Mouse (Mus musculus): ENCODE results near the gene Scnn1a. TPM values are rescaled to one million over a fixed set of nuclear protein-coding genes. Genes with fewer than 3 reads are reported as not detected.
A peak's percentile ranks its signal among the peaks of the same experiment; 100 is the strongest.

Gene Scnn1a
- polyA plus RNA-seq, 1 experiment from 2014 or later, result 5.2 TPM

GRCm38 (mm10) chr6:125346029-125346428 is 25.6 kb downstream of the Scnn1a start:
- Histone ChIP-seq H3K27ac (no peak overlapping the region), H3K4me1 (peaks cover 36% of the 10 kb centered on the region), H3K36me3 (no peaks in the 10 kb centered on the region), H3K9me3 (no peaks in the 10 kb centered on the region), H3K9ac (no peak overlapping the region), H3K27me3 (no peaks in the 10 kb centered on the region), H3K4me3 (no peak overlapping the region), H3K4me2 (no peak overlapping the region)
- WGBS, result 64% methylated on average over 2 of the region's 2 CpGs
- ATAC-seq (ENCODE audit: insufficient number of reproducible peaks, low FRiP score, low TSS enrichment, low read depth), result no peak

- ATAC-seq (ENCODE audit: insufficient number of reproducible peaks, low FRiP score, low TSS enrichment, low read depth), result peak; percentile 5; the same call in 1 of the 2 replicates
- 7% methylated on average over 22 of the region's 22 CpGs for WGBS
- Histone ChIP-seq H3K4me3 (peak within 1 kb of the TSS; percentile 64), H3K36me3 (no peaks in the 10 kb centered on the region), H3K9ac (peak within 1 kb of the TSS; percentile 53), H3K27me3 (no peaks in the 10 kb centered on the region), H3K4me2 (peak within 1 kb of the TSS; percentile 72), H3K27ac (peak within 1 kb of the TSS; percentile 85), H3K9me3 (no peaks in the 10 kb centered on the region), H3K4me1 (peaks cover 54% of the 10 kb centered on the region)
Observed at GRCm38 (mm10) chr6:125348721-125349574, 28.5 kb downstream of the Scnn1a start, which contains the start of gene Tnfrsf1a. Tnfrsf1a (plus strand) TSS chr6:125349362.

- WGBS, result under 1% methylated on average over 27 of the region's 27 CpGs
- peaks cover 54% of the 10 kb centered on the region for H3K4me1 ChIP-seq
- no peaks in the 10 kb centered on the region for H3K9me3 ChIP-seq
- peak overlapping the region; percentile 53 for H3K9ac ChIP-seq
- peak overlapping the region; percentile 72 for H3K4me2 ChIP-seq
- peak overlapping the region; percentile 85 for H3K27ac ChIP-seq
- no peaks in the 10 kb centered on the region for H3K27me3 ChIP-seq
- H3K4me3 ChIP-seq, result peak overlapping the region; percentile 64
- H3K36me3 ChIP-seq, result no peaks in the 10 kb centered on the region
- ATAC-seq (ENCODE audit: insufficient number of reproducible peaks, low FRiP score, low TSS enrichment, low read depth), result peak; percentile 87
Observed at GRCm38 (mm10) chr6:125349575-125350230, 29.2 kb downstream of the Scnn1a start.

DNA sequence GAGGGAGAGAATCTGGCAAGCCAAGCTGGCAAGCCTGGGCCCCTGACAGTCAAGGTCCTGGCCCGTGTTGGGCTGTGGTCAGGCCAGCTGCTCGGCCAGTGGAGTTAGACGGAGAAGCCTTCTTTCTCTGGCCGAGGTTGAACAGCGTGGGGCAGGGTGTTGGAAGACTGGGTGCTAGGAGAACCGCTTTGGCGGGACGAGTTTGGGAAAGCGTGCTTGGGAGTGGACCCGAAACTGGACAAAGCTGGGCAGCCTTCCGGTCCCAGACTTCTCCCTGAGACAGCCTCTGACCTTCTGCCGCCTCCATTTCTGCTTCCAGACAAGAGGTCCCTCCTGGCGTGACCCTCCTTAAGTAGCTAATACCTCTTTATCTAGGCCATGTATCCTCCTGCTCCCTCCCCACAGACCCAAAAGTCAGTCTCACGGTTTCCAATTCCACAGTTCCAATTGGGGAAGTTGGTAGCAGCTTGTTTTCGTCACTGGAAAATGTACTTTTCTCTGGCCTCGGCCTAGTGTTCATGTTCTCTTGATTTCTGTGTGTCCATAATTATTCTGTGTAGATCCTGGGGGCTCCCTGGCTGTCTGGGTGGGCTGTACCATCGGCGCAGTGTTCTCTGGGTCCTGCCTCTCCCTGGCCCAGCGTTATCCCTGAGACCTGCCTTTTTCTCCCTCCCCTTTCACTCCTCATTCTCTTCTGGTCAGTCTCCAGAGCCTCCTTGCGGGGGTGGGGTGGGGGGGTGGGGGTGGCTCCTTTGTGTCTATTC is 30.0 kb downstream of the Scnn1a start:
- H3K4me1 ChIP-seq, result peaks cover 61% of the 10 kb centered on the region

DNA sequence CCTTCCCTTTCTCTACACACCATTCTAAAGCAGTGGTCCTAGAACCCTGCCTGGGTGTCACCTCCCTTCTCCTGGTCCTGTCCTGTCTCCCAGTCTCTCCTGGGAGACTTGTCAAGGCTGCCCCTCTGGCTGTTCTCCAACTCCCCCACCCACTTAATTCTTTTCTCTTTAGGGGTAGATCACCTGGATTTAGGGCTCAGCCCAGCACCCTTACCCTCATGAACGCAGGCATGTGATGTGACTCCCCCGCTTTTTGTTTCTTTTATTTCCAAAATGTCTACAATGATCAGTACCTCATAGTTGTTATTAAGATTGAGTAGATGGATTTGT is 30.5 kb downstream of the Scnn1a start:
- Histone ChIP-seq H3K27ac (peak overlapping the region; percentile 85), H3K4me1 (peaks cover 66% of the 10 kb centered on the region), H3K36me3 (no peaks in the 10 kb centered on the region), H3K9me3 (no peaks in the 10 kb centered on the region), H3K4me3 (peak overlapping the region; percentile 64), H3K27me3 (no peaks in the 10 kb centered on the region), H3K9ac (peak overlapping the region; percentile 53), H3K4me2 (peak overlapping the region; percentile 72)
- WGBS, result 68% methylated on average over 2 of the region's 2 CpGs
- no peak for ATAC-seq (ENCODE audit: insufficient number of reproducible peaks, low FRiP score, low TSS enrichment, low read depth)

More for the DNA sequence above, 30.0 kb downstream of the Scnn1a start:
- H3K27ac ChIP-seq, result peak overlapping the region; percentile 85
- WGBS, result 1% methylated on average over 20 of the region's 20 CpGs
- peak overlapping the region; percentile 64 for H3K4me3 ChIP-seq
- H3K27me3 ChIP-seq, result no peaks in the 10 kb centered on the region
- no peaks in the 10 kb centered on the region for H3K36me3 ChIP-seq
- H3K9ac ChIP-seq, result peak overlapping the region; percentile 53
- peak overlapping the region; percentile 72 for H3K4me2 ChIP-seq
- H3K9me3 ChIP-seq, result no peaks in the 10 kb centered on the region
- peak; percentile 0; the same call in 1 of the 2 replicates for ATAC-seq (ENCODE audit: insufficient number of reproducible peaks, low FRiP score, low TSS enrichment, low read depth)

DNA sequence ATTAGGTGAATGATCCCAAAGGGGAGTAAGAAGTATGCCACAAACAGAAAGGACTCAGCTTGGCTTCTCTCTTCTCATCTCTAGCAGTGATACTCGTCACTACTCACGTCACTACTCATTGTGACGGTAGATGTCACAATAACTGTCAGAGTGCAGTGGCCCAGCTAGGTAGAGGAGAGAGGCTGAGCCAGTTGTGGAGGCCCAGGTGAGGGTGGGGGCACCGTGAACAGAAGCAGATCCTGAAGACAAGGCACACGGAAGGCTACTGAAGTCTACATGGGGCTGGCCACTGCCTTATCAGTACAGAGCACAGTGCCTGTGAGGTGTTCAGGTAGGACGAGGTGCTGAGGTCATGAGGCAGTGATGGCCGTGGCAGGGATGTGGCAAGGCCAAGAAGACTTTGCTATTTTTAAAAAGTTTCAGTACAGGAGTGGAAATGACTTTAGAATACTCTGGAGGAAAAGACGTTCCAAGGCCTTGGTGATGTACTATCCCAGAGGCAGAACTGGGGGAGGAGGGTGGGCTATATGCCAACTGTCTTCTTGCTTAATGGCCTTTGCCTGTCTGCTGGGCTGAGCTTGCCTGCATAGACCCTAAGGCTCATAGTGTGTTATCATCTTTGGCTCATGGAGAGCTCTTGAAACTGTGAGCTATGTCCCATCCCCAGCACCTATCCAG is 31.0 kb downstream of the Scnn1a start:
- Histone ChIP-seq H3K4me3 (peak overlapping the region; percentile 64), H3K4me1 (peaks cover 72% of the 10 kb centered on the region), H3K27me3 (no peaks in the 10 kb centered on the region), H3K27ac (0 out of 2 replicates have a peak overlapping the region, but pooled peaks have one; percentile 35), H3K4me2 (peak overlapping the region; percentile 72), H3K9me3 (no peaks in the 10 kb centered on the region), H3K36me3 (no peaks in the 10 kb centered on the region), H3K9ac (no peak overlapping the region)
- ATAC-seq (ENCODE audit: insufficient number of reproducible peaks, low FRiP score, low TSS enrichment, low read depth), result no peak
- 56% methylated on average over 8 of the region's 8 CpGs for WGBS

- Histone ChIP-seq H3K36me3 (peaks cover under 1% of the 10 kb centered on the region), H3K4me1 (peaks cover 72% of the 10 kb centered on the region), H3K4me3 (peak overlapping the region; percentile 5; the same call in 1 of the 2 replicates), H3K9me3 (no peaks in the 10 kb centered on the region), H3K27me3 (no peaks in the 10 kb centered on the region), H3K27ac (0 out of 2 replicates have a peak overlapping the region, but pooled peaks have one; percentile 35), H3K4me2 (peak overlapping the region; percentile 72), H3K9ac (no peak overlapping the region)
- whole genome bisulfite sequencing, result 59% methylated on average over 5 of the region's 5 CpGs
- ATAC-seq (ENCODE audit: insufficient number of reproducible peaks, low FRiP score, low TSS enrichment, low read depth), result no peak
Observed at GRCm38 (mm10) chr6:125352046-125352384, 31.6 kb downstream of the Scnn1a start.

GRCm38 (mm10) chr6:125352811-125353210 is 32.4 kb downstream of the Scnn1a start:
- H3K9me3 ChIP-seq, result no peaks in the 10 kb centered on the region
- H3K4me1 ChIP-seq, result peaks cover 72% of the 10 kb centered on the region
- WGBS, result 36% methylated on average over 4 of the region's 4 CpGs
- H3K27ac ChIP-seq, result no peak overlapping the region
- peaks cover 9% of the 10 kb centered on the region for H3K36me3 ChIP-seq
- H3K4me3 ChIP-seq, result no peak overlapping the region
- no peak overlapping the region for H3K4me2 ChIP-seq
- no peak for ATAC-seq (ENCODE audit: insufficient number of reproducible peaks, low FRiP score, low TSS enrichment, low read depth)
- H3K27me3 ChIP-seq, result no peaks in the 10 kb centered on the region
- no peak overlapping the region for H3K9ac ChIP-seq

DNA sequence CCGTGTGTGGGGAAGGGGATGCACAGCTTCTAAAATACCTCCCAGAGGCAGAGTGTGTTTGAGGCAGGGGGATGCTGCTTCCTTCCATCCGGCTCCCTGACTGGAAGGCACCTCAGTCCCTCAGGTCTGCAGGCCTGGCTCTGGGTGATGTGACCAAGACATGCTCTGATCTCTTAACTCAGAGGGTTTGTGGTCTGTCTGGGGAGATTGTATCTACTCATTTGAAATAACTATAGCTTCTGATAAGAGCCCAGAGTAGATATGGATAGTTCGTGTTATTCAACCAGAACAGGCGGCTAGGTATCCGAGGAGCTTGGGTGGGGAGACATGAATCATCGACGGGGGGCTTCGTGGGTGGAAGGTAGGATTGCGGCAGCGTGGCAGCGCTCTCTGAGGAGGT is 32.8 kb downstream of the Scnn1a start:
- no peak overlapping the region for H3K27ac ChIP-seq
- 74% methylated on average over 11 of the region's 11 CpGs for WGBS
- no peak overlapping the region for H3K4me3 ChIP-seq
- H3K9ac ChIP-seq, result no peak overlapping the region
- peaks cover 69% of the 10 kb centered on the region for H3K4me1 ChIP-seq
- ATAC-seq (ENCODE audit: insufficient number of reproducible peaks, low FRiP score, low TSS enrichment, low read depth), result no peak
- peaks cover 13% of the 10 kb centered on the region for H3K36me3 ChIP-seq
- H3K4me2 ChIP-seq, result no peak overlapping the region
- H3K27me3 ChIP-seq, result no peaks in the 10 kb centered on the region
- H3K9me3 ChIP-seq, result no peaks in the 10 kb centered on the region

- H3K36me3 ChIP-seq, result peaks cover 17% of the 10 kb centered on the region
- H3K4me3 ChIP-seq, result no peak overlapping the region
- 0 out of 2 replicates have a peak overlapping the region, but pooled peaks have one; percentile 33 for H3K4me2 ChIP-seq
- H3K27me3 ChIP-seq, result no peaks in the 10 kb centered on the region
- H3K27ac ChIP-seq, result peak overlapping the region; percentile 54
- ATAC-seq (ENCODE audit: insufficient number of reproducible peaks, low FRiP score, low TSS enrichment, low read depth), result no peak
- no peak overlapping the region for H3K9ac ChIP-seq
- H3K9me3 ChIP-seq, result no peaks in the 10 kb centered on the region
- 68% methylated on average over 4 of the region's 4 CpGs for WGBS
- H3K4me1 ChIP-seq, result peaks cover 65% of the 10 kb centered on the region
Observed at GRCm38 (mm10) chr6:125353655-125354054, 33.2 kb downstream of the Scnn1a start.
